In the genomic region with DNA sequence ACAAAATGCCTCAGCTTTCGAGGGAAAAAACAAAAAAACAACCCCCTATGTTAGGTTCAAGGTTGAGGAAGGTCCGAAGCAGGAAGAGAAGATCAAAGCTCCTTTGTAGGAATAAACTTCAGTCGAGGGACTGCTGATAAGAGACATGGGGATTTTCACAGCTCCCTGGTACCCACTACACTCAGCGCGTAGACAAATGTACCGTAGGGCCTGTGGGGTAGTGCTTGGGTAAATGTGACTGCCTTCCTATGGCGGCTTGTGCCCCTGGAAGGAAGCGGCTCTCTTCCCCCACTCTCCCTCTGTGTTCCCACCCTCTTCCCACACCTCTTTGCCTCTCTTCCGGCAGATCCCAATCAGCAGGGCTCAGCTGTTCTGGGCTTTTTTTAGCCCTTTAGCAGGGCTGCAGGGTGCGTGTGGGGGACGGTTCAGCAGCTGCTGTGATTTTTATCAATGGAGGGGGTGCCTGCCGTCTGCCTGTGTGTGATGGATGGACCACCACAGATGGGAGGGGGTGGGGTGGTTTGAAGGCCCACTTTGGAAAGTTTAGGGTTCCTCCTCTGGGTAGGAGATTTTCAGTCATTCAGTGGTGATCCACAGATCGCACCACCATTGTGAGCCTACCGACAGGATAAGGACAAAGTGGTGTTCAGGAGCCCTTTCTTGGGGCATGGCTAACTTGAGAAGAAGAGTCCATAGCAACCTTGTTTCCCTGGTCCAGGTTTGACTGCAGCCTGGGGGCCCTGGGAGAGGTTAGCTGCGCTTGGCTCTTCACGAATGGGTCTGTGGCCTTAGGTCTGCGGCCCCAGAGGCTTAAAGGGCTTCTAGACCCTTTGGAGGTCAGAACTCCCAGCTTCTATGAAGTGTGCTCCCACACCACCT, we compare ENCODE assay signal across 9 mouse cellular contexts. TPM values are rescaled to one million over a fixed set of nuclear protein-coding genes. Genes with fewer than 3 reads are reported as not detected.
A peak's percentile ranks its signal among the peaks of the same experiment; 100 is the strongest.
DNase-seq lines count a peak whose midpoint lies in the region; ATAC-seq and TF ChIP-seq lines count a peak whose summit lies in the region.
"Had no signal": no experiment of that assay in that cellular context is flagged by ENCODE, and none has a peak within 500 bp of the region (broad histone marks: within the 10 kb centered on the region; RNA-seq: fewer than 3 reads in every experiment).

No protein-coding gene starts in this region.

- WGBS in heart, embryonic 16.5 days: 22% methylated on average over 17 of the region's 17 CpGs
- 36% methylated on average over 17 of the region's 17 CpGs for WGBS in hindbrain, embryonic 13.5 days
- WGBS in liver, embryonic 13.5 days (ENCODE audit: insufficient replicate concordance): 7% methylated on average over 17 of the region's 17 CpGs

- H3K36me3 ChIP-seq in heart, embryonic 16.5 days (ENCODE audit: control insufficient read depth, insufficient read depth): no peaks in the 10 kb centered on the region
- no peaks in the 10 kb centered on the region for H3K36me3 ChIP-seq in hindbrain, embryonic 13.5 days
- H3K36me3 ChIP-seq in liver, embryonic 13.5 days: no peaks in the 10 kb centered on the region
- H3K36me3 ChIP-seq in splenic B cell, adult 2 months (ENCODE audit: control insufficient read depth, insufficient read depth, low read length, poor library complexity, severe bottlenecking): peaks cover 20% of the 10 kb centered on the region
- H3K36me3 ChIP-seq: G1E had no signal

- peaks cover 46% of the 10 kb centered on the region for H3K4me1 ChIP-seq in heart, embryonic 16.5 days (ENCODE audit: control insufficient read depth, insufficient read depth, low read length)
- H3K4me1 ChIP-seq in cortical plate, adult 2 months (ENCODE audit: control insufficient read depth, insufficient read depth, low read length): peaks cover 5% of the 10 kb centered on the region
- peaks cover 44% of the 10 kb centered on the region for H3K4me1 ChIP-seq in hindbrain, embryonic 13.5 days (replicated peaks)
- peaks cover 48% of the 10 kb centered on the region for H3K4me1 ChIP-seq in liver, embryonic 13.5 days (replicated peaks)

- ATAC-seq in heart, embryonic 16.5 days (replicated peaks; ENCODE audit: extremely low read depth, insufficient read depth, low FRiP score): peak; percentile 16; the same call in 1 of the 2 replicates
- ATAC-seq in hindbrain, embryonic 13.5 days (ENCODE audit: low FRiP score): no peak
- ATAC-seq in liver, embryonic 13.5 days (ENCODE audit: low read depth): no peak
- no peak for ATAC-seq in inflammation-experienced regulatory T-cells, adult 6 months

- H3K27ac ChIP-seq in heart, embryonic 16.5 days (ENCODE audit: low read length): peak overlapping the region; percentile 81
- peak overlapping the region; percentile 67; the same call in 1 of the 2 replicates for H3K27ac ChIP-seq in cortical plate, adult 2 months (ENCODE audit: insufficient read depth, low read length)
- H3K27ac ChIP-seq in hindbrain, embryonic 13.5 days: peak overlapping the region; percentile 64
- H3K27ac ChIP-seq in liver, embryonic 13.5 days: peak overlapping the region; percentile 53; the same call in 1 of the 2 replicates

- no peak overlapping the region for H3K4me3 ChIP-seq in heart, embryonic 16.5 days (ENCODE audit: low read length)
- H3K4me3 ChIP-seq in cortical plate, adult 2 months (ENCODE audit: insufficient read depth, low read length): no peak overlapping the region
- no peak overlapping the region for H3K4me3 ChIP-seq in hindbrain, embryonic 13.5 days
- no peak overlapping the region for H3K4me3 ChIP-seq in liver, embryonic 13.5 days (replicated peaks)

- H3K27me3 ChIP-seq in heart, embryonic 16.5 days (ENCODE audit: control insufficient read depth, insufficient read depth, low read length): 0 out of 2 replicates have a peak, but pooled peaks cover 2% of the 10 kb centered on the region
- peaks cover 6% of the 10 kb centered on the region; the same call in 1 of the 2 replicates for H3K27me3 ChIP-seq in hindbrain, embryonic 13.5 days
- peaks cover 40% of the 10 kb centered on the region for H3K27me3 ChIP-seq in liver, embryonic 13.5 days
- H3K27me3 ChIP-seq in splenic B cell, adult 2 months (ENCODE audit: control insufficient read depth, insufficient read depth, low read length, poor library complexity, severe bottlenecking): no peaks in the 10 kb centered on the region

- H3K9me3 ChIP-seq in heart, embryonic 16.5 days (replicated peaks; ENCODE audit: control insufficient read depth, low read length): no peaks in the 10 kb centered on the region
- no peaks in the 10 kb centered on the region for H3K9me3 ChIP-seq in hindbrain, embryonic 13.5 days
- no peaks in the 10 kb centered on the region for H3K9me3 ChIP-seq in liver, embryonic 13.5 days (replicated peaks)
- H3K9me3 ChIP-seq: G1E had no signal

- no peak for TF ChIP-seq POLR2A in cortical plate, adult 2 months (IDR thresholded peaks at IDR 0.05; ENCODE audit: extremely low read depth, insufficient read depth, low read length)

- no peak for DNase-seq in heart, adult 8-10 months (ENCODE audit: low spot score)
- no peak for DNase-seq in liver, embryonic 13.5 days
- DNase-seq in splenic B cell, adult 2 months (ENCODE audit: low read depth, low spot score): peak; percentile 17
- no peak for DNase-seq in spleen, adult 12 weeks (ENCODE audit: low spot score)

- no peak for TF ChIP-seq CTCF in cortical plate, adult 2 months (IDR thresholded peaks at IDR 0.05; ENCODE audit: extremely low read depth, insufficient read depth, low read length)

- peak overlapping the region; percentile 45 for H3K9ac ChIP-seq in heart, embryonic 16.5 days (ENCODE audit: low read length)
- no peak overlapping the region for H3K9ac ChIP-seq in hindbrain, embryonic 13.5 days
- no peak overlapping the region for H3K9ac ChIP-seq in liver, embryonic 13.5 days

- peak overlapping the region; percentile 25; the same call in 1 of the 2 replicates for H3K4me2 ChIP-seq in heart, embryonic 16.5 days (ENCODE audit: low read depth, low read length)
- no peak overlapping the region for H3K4me2 ChIP-seq in hindbrain, embryonic 13.5 days
- no peak overlapping the region for H3K4me2 ChIP-seq in liver, embryonic 13.5 days

RNA-seq across cellular contexts. Expression of gene Ccr7, which starts 7.6 kb away (rescaled TPM):
- polyA plus RNA-seq in heart, embryonic 16.5 days (2015; fragmentation: Nextera tagmentation; extraction: Ambion mirVana): 0.69 and 1.5 TPM in 2 replicates
- total RNA-seq in heart, adult 8-10 months (2022): under 1 TPM in 3 of 4 experiments, not detected in 1; 0.14 to 0.57 (median 0.25) TPM
- 0.15 and 0.19 TPM in 2 replicates for polyA plus RNA-seq in cortical plate, adult 2 months (2012; rRNA removed)
- not detected in 2 replicates for polyA plus RNA-seq in hindbrain, embryonic 13.5 days (2015; fragmentation: Nextera tagmentation; extraction: Ambion mirVana)
- polyA plus RNA-seq in liver, embryonic 13.5 days (2015; fragmentation: Nextera tagmentation; extraction: Ambion mirVana): 0.07 and 0.17 TPM in 2 replicates
- polyA plus RNA-seq in inflammation-experienced regulatory T-cells, adult 6 months (2017; shearing (Covaris generic)): 100 to 1,000 TPM in 2 of 3 experiments, 10 to 100 TPM in 1; 16.6 to 295 (median 286) TPM
- polyA plus RNA-seq: G1E had no signal

RNA-seq across cellular contexts. Expression of gene Tns4, which starts 58.2 kb away (rescaled TPM):
- polyA plus RNA-seq in heart, embryonic 16.5 days (2015; fragmentation: Nextera tagmentation; extraction: Ambion mirVana): 0.06 and 0.71 TPM in 2 replicates
- total RNA-seq in heart, adult 8-10 months (2022): under 1 TPM; 0.06 to 0.43 (median 0.16) TPM
- 0.17 and 0.25 TPM in 2 replicates for polyA plus RNA-seq in cortical plate, adult 2 months (2012; rRNA removed)
- polyA plus RNA-seq in hindbrain, embryonic 13.5 days (2015; fragmentation: Nextera tagmentation; extraction: Ambion mirVana): 0.17 and 0.19 TPM in 2 replicates
- polyA plus RNA-seq in liver, embryonic 13.5 days (2015; fragmentation: Nextera tagmentation; extraction: Ambion mirVana): 0.22 and 0.32 TPM in 2 replicates
- polyA plus RNA-seq in inflammation-experienced regulatory T-cells, adult 6 months (2017; shearing (Covaris generic)): under 1 TPM; 0.30 to 0.58 (median 0.51) TPM
